Mouse (Mus musculus): ENCODE measurements around the gene Tmem132a. TPM values are rescaled to one million over a fixed set of nuclear protein-coding genes. Genes with fewer than 3 reads are reported as not detected.
A peak's percentile ranks its signal among the peaks of the same experiment; 100 is the strongest.

Gene Tmem132a
- total and polyA plus RNA-seq, 3 experiments, result 2.9 to 22.9 TPM; not detected in 1

GRCm38 (mm10) chr19:10895708-10896107 lies 26.0 kb upstream of the Tmem132a start:
- in situ Hi-C loops (cut with MboI; ENCODE audit: low pct_ligation_motif_present, low pct_unique_long_range_greater_than_20kb, low sequenced_read_pairs) (no loop called here), dilution Hi-C loops (cut with MboI; ENCODE audit: extremely low pct_ligation_motif_present, extremely low pct_unique_long_range_greater_than_20kb, low sequenced_read_pairs) (no loop called here)
- H3K9me3 ChIP-seq (replicated peaks; ENCODE audit: low read length), result peaks cover 5% of the 10 kb centered on the region
- no peaks in the 10 kb centered on the region for H3K27me3 ChIP-seq (replicated peaks)
- peak overlapping the region; percentile 85 for H3K9ac ChIP-seq (ENCODE audit: insufficient read depth, low read depth)
- peak overlapping the region; percentile 93 for H3K4me2 ChIP-seq (ENCODE audit: insufficient read depth, low read depth, poor library complexity, severe bottlenecking)
- H3K36me3 ChIP-seq (replicated peaks in 1 of 2; ENCODE audit: control insufficient read depth in 1 of 2, insufficient read depth in 1 of 2, low read length in 1 of 2), result peaks cover 35 to 40% of the 10 kb centered on the region in 2 experiments
- peaks cover 6 to 18% of the 10 kb centered on the region in 2 experiments; a peak in 3 of 4 replicates for H3K4me1 ChIP-seq (ENCODE audit: control insufficient read depth in 1 of 2, insufficient read depth in 2 of 2)
- peaks cover 39% of the 10 kb centered on the region for H3K79me2 ChIP-seq (replicated peaks; ENCODE audit: control insufficient read depth, extremely low read depth, insufficient read depth, poor library complexity, severe bottlenecking)
- TF ChIP-seq JUND (conservative IDR thresholded peaks at IDR 0.05; ENCODE audit: low read depth, low read length) (no peak), CHD1 (IDR thresholded peaks at IDR 0.05; ENCODE audit: low read depth, low read length) (0 out of 2 replicates have a peak, but pooled peaks have one; percentile 25)
- H3K4me3 ChIP-seq (replicated peaks in 1 of 3; ENCODE audit: low read depth in 2 of 3, low read length in 2 of 3, poor library complexity in 1 of 3), result peak overlapping the region; percentile 91 to 98 (median 92)
- DNase-seq (ENCODE audit: extremely low read depth), result no peak
- H3K27ac ChIP-seq (ENCODE audit: insufficient read depth, low read depth), result no peak overlapping the region

GRCm38 (mm10) chr19:10895016-10895528 lies 25.3 kb upstream of the Tmem132a start, which contains the start of gene Prpf19:
Gene Prpf19 (plus strand): TSS chr19:10895231.
- H3K4me3 ChIP-seq (replicated peaks in 1 of 3; ENCODE audit: low read depth in 2 of 3, low read length in 2 of 3, poor library complexity in 1 of 3), result peak within 1 kb of the TSS; percentile 91 to 98 (median 92)
- no peaks in the 10 kb centered on the region for H3K27me3 ChIP-seq (replicated peaks)
- in situ Hi-C loops (cut with MboI; ENCODE audit: low pct_ligation_motif_present, low pct_unique_long_range_greater_than_20kb, low sequenced_read_pairs), result no loop called here
- peak within 1 kb of the TSS; percentile 84 for H3K27ac ChIP-seq (ENCODE audit: insufficient read depth, low read depth)
- DNase-seq (ENCODE audit: extremely low read depth), result peak; percentile 98
- peak within 1 kb of the TSS; percentile 85 for H3K9ac ChIP-seq (ENCODE audit: insufficient read depth, low read depth)
- dilution Hi-C loops (cut with MboI; ENCODE audit: extremely low pct_ligation_motif_present, extremely low pct_unique_long_range_greater_than_20kb, low sequenced_read_pairs), result no loop called here
- H3K9me3 ChIP-seq (replicated peaks; ENCODE audit: low read length), result peaks cover 5% of the 10 kb centered on the region
- peaks cover 39% of the 10 kb centered on the region for H3K79me2 ChIP-seq (replicated peaks; ENCODE audit: control insufficient read depth, extremely low read depth, insufficient read depth, poor library complexity, severe bottlenecking)
- H3K36me3 ChIP-seq (replicated peaks in 1 of 2; ENCODE audit: control insufficient read depth in 1 of 2, insufficient read depth in 1 of 2, low read length in 1 of 2), result peaks cover 29 to 33% of the 10 kb centered on the region in 2 experiments
- H3K4me2 ChIP-seq (ENCODE audit: insufficient read depth, low read depth, poor library complexity, severe bottlenecking), result peak within 1 kb of the TSS; percentile 93
- peaks cover 6 to 18% of the 10 kb centered on the region in 2 experiments; a peak in 3 of 4 replicates for H3K4me1 ChIP-seq (ENCODE audit: control insufficient read depth in 1 of 2, insufficient read depth in 2 of 2)
- TF ChIP-seq RAD21 (IDR thresholded peaks at IDR 0.05; ENCODE audit: low read depth, low read length) (no peak), USF1 (IDR thresholded peaks at IDR 0.05; ENCODE audit: low read depth, low read length) (peak; percentile 27; the same call in 1 of the 2 replicates), KAT2A (IDR thresholded peaks at IDR 0.05; ENCODE audit: insufficient replicate concordance, low read length) (peak; percentile 98), PAX5 (IDR thresholded peaks at IDR 0.05; ENCODE audit: low read length) (no peak), JUND (conservative IDR thresholded peaks at IDR 0.05; ENCODE audit: low read depth, low read length) (no peak), MAFK (IDR thresholded peaks at IDR 0.05; ENCODE audit: insufficient replicate concordance, low read length) (no peak), ZKSCAN1 (IDR thresholded peaks at IDR 0.05; ENCODE audit: borderline replicate concordance, low read depth, low read length) (no peak; the same call in 1 of the 2 replicates), ZNF384 (IDR thresholded peaks at IDR 0.05; ENCODE audit: low read depth, low read length) (peak; percentile 100), UBTF (IDR thresholded peaks at IDR 0.05; ENCODE audit: low read depth, low read length) (peak; percentile 77), TBP (conservative IDR thresholded peaks at IDR 0.05; ENCODE audit: low read depth, low read length) (0 out of 2 replicates have a peak, but pooled peaks have one; percentile 63), HCFC1 (IDR thresholded peaks at IDR 0.05; ENCODE audit: low read depth, low read length) (peak; percentile 98), POLR2AphosphoS2 (IDR thresholded peaks at IDR 0.05; ENCODE audit: low read depth, low read length) (peak; percentile 87; the same call in 1 of the 2 replicates), MYC (IDR thresholded peaks at IDR 0.05; ENCODE audit: low read depth, low read length) (peak; percentile 94), SIN3A (IDR thresholded peaks at IDR 0.05; ENCODE audit: low read length) (peak; percentile 96), GABPA (IDR thresholded peaks at IDR 0.05; ENCODE audit: insufficient replicate concordance, low read depth, low read length) (peak; percentile 58; the same call in 1 of the 2 replicates), CHD1 (IDR thresholded peaks at IDR 0.05; ENCODE audit: low read depth, low read length) (no peak), ZMIZ1 (IDR thresholded peaks at IDR 0.05; ENCODE audit: low read depth, low read length) (peak; percentile 83), ZC3H11A (IDR thresholded peaks at IDR 0.05; ENCODE audit: low read depth, low read length) (no peak), TCF12 (IDR thresholded peaks at IDR 0.05; ENCODE audit: low read depth, low read length) (peak; percentile 82), JUN (IDR thresholded peaks at IDR 0.05; ENCODE audit: insufficient read depth, low read depth, low read length) (no peak), ELF1 (IDR thresholded peaks at IDR 0.05; ENCODE audit: low read depth, low read length) (peak; percentile 99), MAX (IDR thresholded peaks at IDR 0.05; ENCODE audit: low read length) (peak; percentile 94), SMC3 (IDR thresholded peaks at IDR 0.05; ENCODE audit: low read depth, low read length) (no peak), IRF4 (IDR thresholded peaks at IDR 0.05; ENCODE audit: low read depth, low read length) (peak; percentile 64), POLR2A (IDR thresholded peaks at IDR 0.05; ENCODE audit: low read depth, low read length) (peak; percentile 97), CTCF (conservative IDR thresholded peaks at IDR 0.05 in 1 of 2, IDR thresholded peaks at IDR 0.05 in 1 of 2; ENCODE audit: low read depth in 2 of 2, low read length in 2 of 2) (no peak), EP300 (IDR thresholded peaks at IDR 0.05; ENCODE audit: low read length) (no peak), NRF1 (IDR thresholded peaks at IDR 0.05; ENCODE audit: low read depth, low read length) (0 out of 2 replicates have a peak, but pooled peaks have one; percentile 26), MAZ (IDR thresholded peaks at IDR 0.05; ENCODE audit: low read depth, low read length) (peak; percentile 31; the same call in 1 of the 2 replicates), BHLHE40 (IDR thresholded peaks at IDR 0.05; ENCODE audit: low read depth, low read length) (peak; percentile 90), RCOR1 (conservative IDR thresholded peaks at IDR 0.05; ENCODE audit: low read depth, low read length) (no peak), CHD2 (IDR thresholded peaks at IDR 0.05; ENCODE audit: low read length) (0 out of 2 replicates have a peak, but pooled peaks have one; percentile 6)
